Mouse (Mus musculus): ENCODE results near the gene Gm43638. TPM values are rescaled to one million over a fixed set of nuclear protein-coding genes. Genes with fewer than 3 reads are reported as not detected.
"Not testable (repeated sequence)": the region's sequence is repeated elsewhere in the genome, so short reads cannot be mapped to it uniquely, and the experiment has no call there.

Gm43638 gene
- total RNA-seq (2012; rRNA removed): not detected in 2 replicates
- not detected in 2 replicates for total RNA-seq (2014; rRNA removed)
- polyA plus RNA-seq (2012; ENCODE audit: insufficient read length, low read depth): not detected in 2 replicates

DNA sequence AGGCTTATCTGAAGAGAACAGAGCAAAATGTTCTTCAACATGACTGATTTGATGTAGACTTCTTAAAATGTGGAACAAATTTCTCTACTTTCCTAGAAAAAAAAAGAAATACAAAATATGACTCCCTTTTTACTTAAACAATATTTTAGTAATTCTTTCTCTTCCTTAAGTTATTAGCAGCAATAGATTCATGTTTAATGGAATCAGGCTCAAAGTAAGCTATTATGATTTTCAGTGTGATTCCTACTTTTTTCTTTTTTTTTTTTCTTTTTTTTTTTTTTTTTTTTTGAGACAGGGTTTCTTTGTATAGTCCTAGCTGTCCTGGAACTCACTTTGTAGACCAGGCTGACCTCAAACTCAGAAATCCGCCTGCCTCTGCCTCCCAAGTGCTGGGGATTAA lies at the start of gene Gm43638:
Gene Gm43638, minus strand, starts transcription at position 101 of the 400 bp plus-strand sequence.
- in situ Hi-C loops (cut with MboI; ENCODE audit: low pct_ligation_motif_present, low pct_unique_long_range_greater_than_20kb, low sequenced_read_pairs); H3K9ac ChIP-seq (ENCODE audit: insufficient read depth, low read depth); dilution Hi-C loops (cut with MboI; ENCODE audit: extremely low pct_ligation_motif_present, extremely low pct_unique_long_range_greater_than_20kb, low sequenced_read_pairs); H3K27me3 ChIP-seq (replicated peaks); H3K9me3 ChIP-seq (replicated peaks; ENCODE audit: low read length); H3K79me2 ChIP-seq (replicated peaks; ENCODE audit: control insufficient read depth, extremely low read depth, insufficient read depth, poor library complexity, severe bottlenecking); H3K36me3 ChIP-seq (replicated peaks in 1 of 2; ENCODE audit: control insufficient read depth in 1 of 2, insufficient read depth in 1 of 2, low read length in 1 of 2); DNase-seq (ENCODE audit: extremely low read depth); H3K4me1 ChIP-seq (ENCODE audit: control insufficient read depth in 1 of 2, insufficient read depth in 2 of 2); H3K4me3 ChIP-seq (replicated peaks in 1 of 3; ENCODE audit: low read depth in 2 of 3, low read length in 2 of 3, poor library complexity in 1 of 3); H3K4me2 ChIP-seq (ENCODE audit: insufficient read depth, low read depth, poor library complexity, severe bottlenecking); H3K27ac ChIP-seq (ENCODE audit: insufficient read depth, low read depth): not testable (repeated sequence)

- Histone ChIP-seq H3K9ac (ENCODE audit: insufficient read depth, low read depth) (no peak overlapping the region), H3K4me1 (ENCODE audit: control insufficient read depth in 1 of 2, insufficient read depth in 2 of 2) (no peaks in the 10 kb centered on the region), H3K27me3 (replicated peaks) (no peaks in the 10 kb centered on the region), H3K27ac (ENCODE audit: insufficient read depth, low read depth) (no peak overlapping the region), H3K4me2 (ENCODE audit: insufficient read depth, low read depth, poor library complexity, severe bottlenecking) (no peak overlapping the region), H3K79me2 (replicated peaks; ENCODE audit: control insufficient read depth, extremely low read depth, insufficient read depth, poor library complexity, severe bottlenecking) (no peaks in the 10 kb centered on the region), H3K4me3 (replicated peaks in 1 of 3; ENCODE audit: low read depth in 2 of 3, low read length in 2 of 3, poor library complexity in 1 of 3) (no peak overlapping the region), H3K36me3 (replicated peaks in 1 of 2; ENCODE audit: control insufficient read depth in 1 of 2, insufficient read depth in 1 of 2, low read length in 1 of 2) (no peaks in the 10 kb centered on the region), H3K9me3 (replicated peaks; ENCODE audit: low read length) (no peaks in the 10 kb centered on the region)
- DNase-seq (ENCODE audit: extremely low read depth): no peak
- dilution Hi-C loops (cut with MboI; ENCODE audit: extremely low pct_ligation_motif_present, extremely low pct_unique_long_range_greater_than_20kb, low sequenced_read_pairs): no loop called here
- TF ChIP-seq NRF1 (IDR thresholded peaks at IDR 0.05; ENCODE audit: low read depth, low read length) (no peak), BHLHE40 (IDR thresholded peaks at IDR 0.05; ENCODE audit: low read depth, low read length) (no peak), SIN3A (IDR thresholded peaks at IDR 0.05; ENCODE audit: low read length) (no peak), POLR2AphosphoS2 (IDR thresholded peaks at IDR 0.05; ENCODE audit: low read depth, low read length) (no peak), MYC (IDR thresholded peaks at IDR 0.05; ENCODE audit: low read depth, low read length) (no peak), ZC3H11A (IDR thresholded peaks at IDR 0.05; ENCODE audit: low read depth, low read length) (no peak), PAX5 (IDR thresholded peaks at IDR 0.05; ENCODE audit: low read length) (no peak), UBTF (IDR thresholded peaks at IDR 0.05; ENCODE audit: low read depth, low read length) (no peak), MAFK (IDR thresholded peaks at IDR 0.05; ENCODE audit: insufficient replicate concordance, low read length) (no peak), TBP (conservative IDR thresholded peaks at IDR 0.05; ENCODE audit: low read depth, low read length) (no peak), SMC3 (IDR thresholded peaks at IDR 0.05; ENCODE audit: low read depth, low read length) (no peak)
- in situ Hi-C loops (cut with MboI; ENCODE audit: low pct_ligation_motif_present, low pct_unique_long_range_greater_than_20kb, low sequenced_read_pairs): no loop called here
Observed at GRCm38 (mm10) chr5:87535994-87536644, 49.5 kb upstream of the Gm43638 start.

DNA sequence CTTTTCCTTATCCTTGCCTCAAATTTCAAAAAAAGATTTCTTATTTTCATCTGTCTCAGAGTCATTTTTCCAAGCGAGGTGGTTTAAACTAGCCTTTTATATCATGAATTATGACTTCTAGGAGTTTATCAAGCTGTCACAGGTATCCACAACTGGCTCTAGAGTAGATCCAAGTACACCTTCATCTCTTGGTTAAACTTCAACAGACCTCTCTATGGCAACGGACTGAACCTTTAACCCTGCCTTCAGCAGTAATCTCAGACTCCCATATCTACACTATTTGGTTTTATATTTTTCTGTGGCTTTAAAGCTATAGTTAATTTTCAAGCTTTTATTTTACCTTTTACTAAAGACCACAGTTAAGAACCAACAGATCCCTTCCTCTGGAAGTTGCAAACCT lies 45.7 kb upstream of the Gm43638 start:
- TF ChIP-seq MAX (IDR thresholded peaks at IDR 0.05; ENCODE audit: low read length) (no peak), RAD21 (IDR thresholded peaks at IDR 0.05; ENCODE audit: low read depth, low read length) (no peak), ZC3H11A (IDR thresholded peaks at IDR 0.05; ENCODE audit: low read depth, low read length) (no peak), MAZ (IDR thresholded peaks at IDR 0.05; ENCODE audit: low read depth, low read length) (no peak), PAX5 (IDR thresholded peaks at IDR 0.05; ENCODE audit: low read length) (no peak), SMC3 (IDR thresholded peaks at IDR 0.05; ENCODE audit: low read depth, low read length) (no peak), TCF12 (IDR thresholded peaks at IDR 0.05; ENCODE audit: low read depth, low read length) (no peak), MXI1 (IDR thresholded peaks at IDR 0.05; ENCODE audit: low read depth, low read length) (no peak), KAT2A (IDR thresholded peaks at IDR 0.05; ENCODE audit: insufficient replicate concordance, low read length) (no peak), ZNF384 (IDR thresholded peaks at IDR 0.05; ENCODE audit: low read depth, low read length) (no peak), UBTF (IDR thresholded peaks at IDR 0.05; ENCODE audit: low read depth, low read length) (no peak), MAFK (IDR thresholded peaks at IDR 0.05; ENCODE audit: insufficient replicate concordance, low read length) (no peak)
- H3K79me2 ChIP-seq (replicated peaks; ENCODE audit: control insufficient read depth, extremely low read depth, insufficient read depth, poor library complexity, severe bottlenecking): no peaks in the 10 kb centered on the region
- H3K4me1 ChIP-seq (ENCODE audit: control insufficient read depth in 1 of 2, insufficient read depth in 2 of 2): no peaks in the 10 kb centered on the region
- no peak overlapping the region for H3K27ac ChIP-seq (ENCODE audit: insufficient read depth, low read depth)
- H3K4me3 ChIP-seq (replicated peaks in 1 of 3; ENCODE audit: low read depth in 2 of 3, low read length in 2 of 3, poor library complexity in 1 of 3): no peak overlapping the region
- H3K9me3 ChIP-seq (replicated peaks; ENCODE audit: low read length): no peaks in the 10 kb centered on the region
- no peaks in the 10 kb centered on the region for H3K27me3 ChIP-seq (replicated peaks)
- DNase-seq (ENCODE audit: extremely low read depth): no peak
- H3K36me3 ChIP-seq (replicated peaks in 1 of 2; ENCODE audit: control insufficient read depth in 1 of 2, insufficient read depth in 1 of 2, low read length in 1 of 2): no peaks in the 10 kb centered on the region
- H3K4me2 ChIP-seq (ENCODE audit: insufficient read depth, low read depth, poor library complexity, severe bottlenecking): no peak overlapping the region
- no peak overlapping the region for H3K9ac ChIP-seq (ENCODE audit: insufficient read depth, low read depth)
- in situ Hi-C loops (cut with MboI; ENCODE audit: low pct_ligation_motif_present, low pct_unique_long_range_greater_than_20kb, low sequenced_read_pairs): no loop called here
- dilution Hi-C loops (cut with MboI; ENCODE audit: extremely low pct_ligation_motif_present, extremely low pct_unique_long_range_greater_than_20kb, low sequenced_read_pairs): no loop called here

GRCm38 (mm10) chr5:87523561-87523960 lies 37.0 kb upstream of the Gm43638 start:
- H3K79me2 ChIP-seq (replicated peaks; ENCODE audit: control insufficient read depth, extremely low read depth, insufficient read depth, poor library complexity, severe bottlenecking); dilution Hi-C loops (cut with MboI; ENCODE audit: extremely low pct_ligation_motif_present, extremely low pct_unique_long_range_greater_than_20kb, low sequenced_read_pairs); H3K36me3 ChIP-seq (replicated peaks in 1 of 2; ENCODE audit: control insufficient read depth in 1 of 2, insufficient read depth in 1 of 2, low read length in 1 of 2); H3K9ac ChIP-seq (ENCODE audit: insufficient read depth, low read depth); DNase-seq (ENCODE audit: extremely low read depth); in situ Hi-C loops (cut with MboI; ENCODE audit: low pct_ligation_motif_present, low pct_unique_long_range_greater_than_20kb, low sequenced_read_pairs); H3K4me1 ChIP-seq (ENCODE audit: control insufficient read depth in 1 of 2, insufficient read depth in 2 of 2); H3K27me3 ChIP-seq (replicated peaks); H3K4me3 ChIP-seq (replicated peaks in 1 of 3; ENCODE audit: low read depth in 2 of 3, low read length in 2 of 3, poor library complexity in 1 of 3); H3K4me2 ChIP-seq (ENCODE audit: insufficient read depth, low read depth, poor library complexity, severe bottlenecking); H3K9me3 ChIP-seq (replicated peaks; ENCODE audit: low read length); H3K27ac ChIP-seq (ENCODE audit: insufficient read depth, low read depth): not testable (repeated sequence)
